Mouse (Mus musculus) MEL (cell line): ENCODE results near the gene Fndc9.

Experiments
- CTCF ChIP-seq, 3 experiments: IDR thresholded peaks in 2 of 3; conservative IDR thresholded peaks in 1 of 3; 2 replicates each; pipeline ENCODE4 v1.5.1; 2011 to 2012; ENCODE audit warnings: low read length in 3 of 3, low read depth in 2 of 3, mild to moderate bottlenecking in 2 of 3, improper control_type of control experiment in 1 of 3, inconsistent platforms in 1 of 3, mixed read lengths in 1 of 3, moderate library complexity in 1 of 3; ENCODE audit not compliant: control insufficient read depth in 1 of 3, insufficient read depth in 1 of 3, poor library complexity in 1 of 3, severe bottlenecking in 1 of 3
- GATA1 ChIP-seq: IDR thresholded peaks from 2 replicates; pipeline ENCODE4 v1.6.1; 2011; ENCODE audit warnings: low read depth, low read length, improper control_type of control experiment
- MAFK ChIP-seq: IDR thresholded peaks from 2 replicates; pipeline ENCODE4 v1.6.1; 2011; ENCODE audit warnings: low read depth, mild to moderate bottlenecking, low read length, improper control_type of control experiment, borderline replicate concordance
- MYC ChIP-seq: IDR thresholded peaks from 2 replicates; pipeline ENCODE4 v1.6.1; 2011; ENCODE audit warnings: low read depth, mild to moderate bottlenecking, low read length, improper control_type of control experiment, moderate library complexity
- POLR2A ChIP-seq, 2 experiments: IDR thresholded peaks; 2 replicates each; pipeline ENCODE4 v1.6.1; 2011 to 2012; ENCODE audit warnings: low read length in 2 of 2, mild to moderate bottlenecking in 2 of 2, control low read depth in 1 of 2, improper control_type of control experiment in 1 of 2, low read depth in 1 of 2, moderate library complexity in 1 of 2; ENCODE audit not compliant: control insufficient read depth in 1 of 2, insufficient read depth in 1 of 2, poor library complexity in 1 of 2
- POLR2AphosphoS2 ChIP-seq: IDR thresholded peaks from 2 replicates; pipeline ENCODE4 v1.6.1; 2011; ENCODE audit warnings: low read length, improper control_type of control experiment
- SMC3 ChIP-seq: IDR thresholded peaks from 2 replicates; pipeline ENCODE4 v1.6.1; 2011; ENCODE audit warnings: low read depth, low read length, improper control_type of control experiment

- no peak for TF ChIP-seq CTCF (IDR thresholded peaks at IDR 0.05 in 2 of 3, conservative IDR thresholded peaks at IDR 0.05 in 1 of 3; ENCODE audit: control insufficient read depth in 1 of 3, insufficient read depth in 1 of 3, low read depth in 2 of 3, low read length in 3 of 3, poor library complexity in 1 of 3, severe bottlenecking in 1 of 3)
- no peak for TF ChIP-seq MYC
- TF ChIP-seq GATA1: no peak
- no peak for TF ChIP-seq POLR2A (IDR thresholded peaks at IDR 0.05; ENCODE audit: control insufficient read depth in 1 of 2, insufficient read depth in 1 of 2, low read depth in 1 of 2, low read length in 2 of 2, poor library complexity in 1 of 2)
- no peak for TF ChIP-seq SMC3
- TF ChIP-seq MAFK: no peak
- TF ChIP-seq POLR2AphosphoS2: no peak
These were observed at the start of gene Fndc9 for GRCm38 (mm10) chr11:46235334-46235733.
